Mouse (Mus musculus) heart, postnatal 0 days (tissue): ENCODE data around the gene Pate3.

ENCODE experiments used
- CTCF ChIP-seq: IDR thresholded peaks from 2 replicates; pipeline ENCODE4 v1.5.1; 2016; ENCODE audit warnings: antibody characterized with exemption, control low read depth, low read depth
- EP300 ChIP-seq: IDR thresholded peaks from 2 replicates; pipeline ENCODE4 v1.6.1; 2016; ENCODE audit warnings: antibody characterized with exemption, low read depth

DNA sequence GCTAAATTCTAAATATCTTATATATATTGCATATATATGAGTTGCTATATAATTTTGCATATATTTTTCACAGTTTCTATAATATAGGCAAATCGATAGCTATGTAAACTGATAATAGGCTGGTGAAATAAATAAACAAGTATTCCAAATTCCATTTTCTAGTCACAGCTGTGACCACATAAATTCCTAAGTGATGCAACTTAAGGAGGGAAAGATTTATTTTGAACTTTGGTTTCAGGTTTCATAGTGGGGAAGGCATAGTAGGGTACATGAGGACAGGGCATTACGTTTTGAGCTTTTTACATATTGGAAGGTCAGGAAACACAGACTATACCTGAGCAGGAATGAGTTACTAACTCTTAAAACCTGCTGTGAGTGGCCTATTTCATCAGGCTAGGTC lies 25.6 kb upstream of the Pate3 start:
- no peak for TF ChIP-seq EP300
- no peak for TF ChIP-seq CTCF
